Mouse (Mus musculus) T-helper 1 cell (primary cell): ENCODE data around the gene Srpk2.
"Not testable (repeated sequence)": the region's sequence is repeated elsewhere in the genome, so short reads cannot be mapped to it uniquely, and the experiment has no call there.

Experiments
- in situ Hi-C: fragments of 300-600 bp; cut with MboI, MseI; formaldehyde crosslinking; loops from one replicate; pipeline ENCODE4 v1.15.1; 2025; ENCODE audit warnings: high pct_unique_total_duplicates

Srpk2 gene

DNA sequence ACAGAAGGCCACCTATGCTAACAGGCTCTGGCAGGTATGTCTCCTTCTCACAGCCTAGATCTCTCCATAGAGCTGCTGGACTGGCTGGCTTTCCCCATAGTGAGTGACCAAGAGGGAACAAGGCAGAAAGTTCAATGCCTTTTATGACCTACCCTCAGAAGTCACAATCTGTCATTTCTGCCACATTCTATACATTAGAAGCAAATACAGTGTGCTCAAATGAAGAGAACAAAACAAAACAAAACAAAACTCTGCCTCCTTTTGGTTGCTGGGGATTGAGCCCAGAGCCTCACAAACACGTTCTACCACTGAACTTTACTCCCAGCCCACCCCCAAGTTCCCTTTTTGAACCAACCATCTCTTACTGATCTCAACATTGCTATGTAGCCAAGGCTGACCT lies at the start of gene Srpk2:
TSS of gene Srpk2 (minus strand) at position 101 of the 400 bp plus-strand sequence.
- in situ Hi-C loops: no loop called here

DNA sequence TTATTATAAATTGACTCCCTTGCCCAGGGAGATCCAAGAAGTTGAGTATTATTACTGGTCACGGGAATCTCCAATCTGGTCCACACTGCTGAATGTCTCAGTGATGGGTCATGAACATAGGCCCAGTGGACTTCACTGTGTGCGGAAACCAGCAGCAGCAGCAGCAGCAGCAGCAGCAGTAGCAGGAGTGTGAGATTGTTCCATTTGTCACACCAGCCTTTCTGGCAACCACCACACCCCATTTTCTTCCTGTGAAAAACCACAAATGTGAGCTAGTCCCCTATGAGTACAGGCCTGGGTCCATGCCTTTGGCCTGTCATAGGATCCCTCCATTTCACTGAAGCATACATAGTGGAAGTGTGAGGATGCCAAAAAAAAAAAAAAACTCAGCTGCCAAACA lies 37.5 kb upstream of the Srpk2 start:
- in situ Hi-C loops: no loop called here

DNA sequence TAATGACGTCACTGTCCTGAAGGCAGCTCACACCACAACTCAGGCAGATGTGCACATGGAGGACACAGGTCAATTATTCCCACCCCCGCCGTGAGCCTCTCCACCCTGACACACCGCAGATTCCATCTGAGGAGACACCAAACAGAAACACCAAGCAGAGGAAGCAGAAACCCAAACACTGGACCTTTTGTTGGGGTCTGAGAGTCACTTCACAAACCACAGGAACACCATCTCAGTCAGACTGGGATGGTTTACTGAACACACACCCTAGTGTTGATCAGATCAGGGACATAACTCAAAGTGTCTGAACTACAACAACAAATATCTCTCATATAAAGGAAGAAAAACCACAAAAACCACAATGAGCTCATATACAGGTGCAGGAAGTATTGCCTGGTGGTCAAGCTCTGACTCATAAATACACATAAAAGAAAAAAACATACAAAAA lies 34.5 kb upstream of the Srpk2 start:
- in situ Hi-C loops: no loop called here

DNA sequence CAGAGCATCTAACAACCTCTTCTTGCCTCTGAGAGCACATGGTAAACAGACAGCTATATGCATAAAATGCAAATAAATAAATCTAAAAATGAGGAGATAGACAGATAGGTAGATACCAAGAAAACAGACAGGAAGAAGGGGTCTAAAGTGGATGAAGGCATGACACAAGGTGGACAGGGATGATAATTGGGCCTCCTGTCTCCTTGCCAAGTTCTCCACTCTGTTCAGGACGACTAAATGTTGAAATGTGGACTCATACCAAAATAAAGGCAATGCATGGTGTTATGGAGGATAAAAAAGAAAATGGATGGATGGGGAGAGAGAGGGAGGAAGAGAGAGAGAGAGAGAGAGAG lies 33.7 kb upstream of the Srpk2 start:
- in situ Hi-C loops: no loop called here

DNA sequence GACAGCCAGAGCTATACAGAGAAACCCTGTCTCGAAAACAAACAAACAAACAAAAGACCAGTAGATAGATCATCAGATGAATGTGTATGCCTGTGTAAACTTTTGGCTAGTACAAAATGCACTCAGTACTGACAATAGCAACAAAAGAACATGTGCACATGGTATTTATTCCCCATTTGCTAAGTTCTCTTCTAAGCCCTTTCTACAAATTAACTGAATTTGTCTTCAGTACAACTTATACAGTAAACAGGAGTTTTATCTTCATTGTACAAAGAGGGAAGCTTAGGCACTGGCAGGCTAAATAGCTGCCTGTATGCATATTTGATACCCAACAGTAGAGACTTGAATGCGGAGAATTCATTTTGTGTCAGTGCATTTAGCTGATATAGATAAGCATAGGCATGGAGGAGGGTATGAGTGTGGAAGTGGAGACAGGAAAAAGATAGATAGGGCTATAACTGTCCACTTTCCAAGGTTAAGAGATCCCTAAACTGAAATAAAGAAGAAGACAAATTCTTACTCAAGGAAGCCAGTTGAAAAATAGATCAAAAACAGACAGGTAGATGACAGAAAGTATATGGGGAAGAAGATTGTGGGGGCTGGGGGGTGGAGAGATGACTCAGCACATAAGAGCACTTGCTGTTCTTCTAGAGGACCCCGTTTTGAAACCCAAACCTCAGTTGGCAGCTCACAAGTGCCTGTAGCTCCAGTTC lies 33.2 kb upstream of the Srpk2 start:
- in situ Hi-C loops: no loop called here

DNA sequence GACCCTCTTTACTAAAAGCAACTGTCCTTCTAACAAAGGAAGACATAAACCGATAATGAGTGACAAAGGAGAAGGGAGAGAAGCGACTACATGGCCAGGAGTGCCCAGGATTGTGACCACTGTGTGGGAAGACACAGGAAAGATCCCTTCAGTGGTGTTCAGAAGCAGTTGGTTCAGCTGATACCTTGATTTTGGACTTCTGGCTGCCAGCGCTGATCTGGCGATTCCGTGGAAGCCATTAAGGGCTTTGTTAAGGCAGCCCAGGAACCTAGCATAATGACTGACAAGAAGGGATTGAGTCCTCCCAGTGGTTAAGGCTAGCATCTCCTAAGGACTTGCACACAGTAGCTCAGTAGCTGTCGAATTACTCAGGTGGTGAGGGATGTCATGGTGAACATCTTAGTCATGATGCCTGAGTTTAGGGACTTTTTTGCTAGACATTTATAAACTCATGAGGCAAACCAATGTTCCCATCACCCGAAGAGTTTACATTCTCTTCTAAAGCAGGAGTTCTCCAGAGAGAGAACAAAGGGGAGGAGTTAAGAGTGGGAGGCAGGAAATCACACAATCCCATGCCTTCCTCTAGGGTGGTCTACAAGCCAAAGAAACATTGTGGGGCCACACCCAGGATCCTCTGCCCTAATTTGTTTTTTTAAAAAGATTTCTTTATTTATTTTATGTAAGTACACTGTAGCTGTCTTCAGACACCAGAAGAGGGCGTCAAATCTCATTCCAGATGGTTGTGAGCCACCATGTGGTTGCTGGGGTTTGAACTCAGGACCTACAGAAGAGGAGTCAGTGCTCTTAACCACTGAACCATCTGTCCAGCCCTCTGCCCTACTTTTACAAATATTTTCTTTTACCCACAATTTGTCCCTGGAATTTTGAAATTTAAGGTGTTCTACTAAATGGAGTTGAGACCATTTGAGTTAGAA lies 29.3 kb upstream of the Srpk2 start:
- in situ Hi-C loops: no loop called here

DNA sequence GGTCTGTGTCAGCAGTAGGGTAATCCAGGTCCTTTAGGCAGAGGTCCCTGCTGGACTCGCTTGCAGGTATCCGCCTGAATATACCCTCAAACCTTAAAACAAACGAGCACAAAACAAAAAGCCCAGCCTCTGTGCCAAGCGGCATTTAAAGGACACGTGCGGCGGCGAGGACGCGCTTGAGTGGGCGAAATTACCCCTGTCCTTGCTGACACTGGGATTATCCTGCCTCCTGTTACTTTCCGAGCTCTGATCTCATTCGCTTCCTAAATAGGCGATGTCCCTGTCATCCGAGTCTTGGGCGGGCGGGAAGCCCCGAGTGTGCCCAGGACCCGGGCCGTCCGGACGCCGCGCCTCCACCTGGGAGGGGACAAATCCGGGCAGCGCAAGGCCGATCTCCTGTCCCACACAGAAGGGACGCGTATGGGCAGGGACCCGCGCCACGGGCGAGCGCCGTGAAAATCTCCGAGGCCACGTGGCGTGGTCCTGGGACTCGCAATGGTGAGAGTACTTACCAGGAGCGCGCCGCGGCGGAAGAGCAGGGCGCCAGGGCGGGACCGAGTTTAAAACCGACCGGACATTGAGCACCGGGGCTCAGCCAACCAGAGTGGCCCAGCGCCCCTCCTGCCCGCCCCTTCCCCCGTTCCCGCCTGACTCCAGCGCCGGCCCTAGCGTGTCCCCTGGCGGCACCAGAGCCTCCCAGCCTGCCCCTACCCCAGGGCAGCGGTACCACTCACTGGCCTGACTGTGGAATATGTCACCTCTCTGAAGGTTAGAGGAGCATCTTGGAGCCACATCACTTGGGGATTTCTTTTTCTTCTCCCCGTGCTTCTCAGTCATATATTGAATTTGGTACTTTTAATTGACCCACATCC lies 27.9 kb upstream of the Srpk2 start:
- in situ Hi-C loops: no loop called here

DNA sequence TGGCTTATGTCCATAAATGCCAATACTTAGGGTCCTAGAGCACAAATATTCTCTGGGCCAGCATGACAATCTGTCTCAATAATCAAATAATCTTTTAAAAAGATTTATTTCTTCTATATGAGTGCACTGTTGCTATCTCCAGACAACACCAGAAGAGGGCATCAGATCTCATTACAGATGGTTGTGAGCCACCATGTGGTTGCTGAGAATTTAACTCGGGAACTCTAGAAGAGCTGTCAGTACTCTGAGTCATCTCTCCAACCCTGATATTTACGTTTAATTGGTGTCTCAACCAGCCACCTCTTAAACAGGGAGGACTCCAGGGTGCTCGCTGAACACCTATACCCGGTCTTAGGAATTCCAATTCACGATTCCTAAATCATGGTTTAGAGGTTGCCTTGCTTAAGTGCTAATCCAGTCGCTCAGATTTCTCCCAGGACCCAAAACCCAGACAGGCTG lies 27.3 kb upstream of the Srpk2 start:
- in situ Hi-C loops: not testable (repeated sequence)

DNA sequence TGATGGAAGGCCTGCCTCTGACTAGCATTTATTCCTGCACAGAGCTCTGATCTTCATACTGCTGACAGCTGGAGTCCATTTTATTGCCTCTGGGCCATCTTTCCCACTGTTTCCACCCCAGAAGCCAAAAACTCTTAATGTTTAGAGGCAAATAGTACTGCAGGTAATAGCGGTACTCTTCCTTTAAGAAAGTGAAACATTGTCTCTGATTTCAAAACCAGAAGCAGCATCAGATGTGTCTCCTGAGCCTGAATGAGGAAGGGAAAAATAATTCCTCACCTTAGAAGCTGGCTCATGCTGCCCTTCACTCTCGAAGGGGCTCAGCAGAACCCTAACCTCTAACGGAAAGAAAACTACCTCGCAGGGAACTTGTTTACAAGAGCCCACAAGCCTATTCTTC lies 26.8 kb upstream of the Srpk2 start:
- in situ Hi-C loops: no loop called here

DNA sequence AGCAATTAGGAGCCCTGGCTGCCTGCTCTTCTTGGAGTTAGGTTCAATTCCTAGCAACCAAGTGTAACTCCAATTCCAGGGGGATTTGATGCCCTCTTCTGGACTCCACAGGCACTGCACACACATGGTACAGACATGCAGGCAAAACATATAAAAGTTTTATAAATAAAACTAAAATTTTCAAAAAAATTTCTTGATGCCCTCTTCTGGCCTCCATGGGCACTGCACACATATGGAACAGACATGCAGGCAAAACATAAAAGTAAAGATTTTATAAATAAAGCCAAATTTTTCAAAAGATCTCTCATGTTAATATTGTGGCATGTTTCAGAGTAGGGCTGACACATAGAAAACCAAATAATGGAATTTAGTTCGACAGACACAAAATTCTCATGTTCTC lies 25.2 kb upstream of the Srpk2 start:
- in situ Hi-C loops: no loop called here

DNA sequence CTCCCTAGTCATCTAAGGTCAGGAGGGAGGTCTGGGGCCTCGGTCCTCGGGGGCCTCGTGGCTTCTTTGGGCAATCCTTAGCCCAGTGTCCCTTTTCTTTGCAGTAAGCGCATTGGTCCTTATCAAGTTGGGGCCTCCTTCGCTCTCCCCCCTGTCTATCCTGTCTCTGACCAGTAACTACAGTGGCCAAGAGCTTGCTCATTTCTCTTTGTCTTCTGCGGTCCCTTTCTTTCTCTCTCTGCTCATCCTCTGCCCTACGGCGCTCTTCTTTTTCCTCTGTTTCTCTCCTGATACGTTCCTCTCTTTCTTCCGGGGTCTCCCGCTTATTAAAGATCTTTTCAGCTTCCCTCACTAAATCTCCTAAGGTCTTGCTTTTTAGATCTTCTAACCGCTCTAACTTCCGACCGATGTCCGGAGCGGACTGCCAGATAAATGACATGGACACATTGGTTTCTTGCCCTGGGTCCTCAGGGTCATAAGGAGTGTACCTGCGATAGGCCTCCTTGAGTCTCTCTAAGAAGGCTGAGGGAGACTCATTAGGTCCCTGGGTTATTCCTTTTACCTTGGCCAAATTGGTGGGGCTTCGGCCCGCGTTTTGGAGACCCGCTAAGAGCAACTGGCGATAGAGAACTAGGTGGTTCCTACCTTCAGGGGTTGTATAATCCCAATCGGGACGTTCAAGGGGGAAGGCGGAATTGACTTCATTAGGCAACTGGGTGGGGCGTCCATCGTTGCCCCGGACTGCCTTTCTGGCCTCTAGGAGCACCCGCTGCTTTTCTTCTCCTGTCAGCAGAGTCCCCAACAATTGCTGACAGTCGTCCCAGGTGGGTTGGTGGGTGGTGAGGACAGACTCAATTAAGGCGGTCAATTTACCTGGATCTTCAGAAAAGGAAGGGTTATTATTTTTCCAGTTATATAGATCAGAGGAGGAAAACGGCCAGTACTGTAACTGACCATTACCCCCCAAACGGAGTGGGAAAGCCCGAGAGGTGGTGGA lies 22.5 kb upstream of the Srpk2 start:
- in situ Hi-C loops: not testable (repeated sequence)

DNA sequence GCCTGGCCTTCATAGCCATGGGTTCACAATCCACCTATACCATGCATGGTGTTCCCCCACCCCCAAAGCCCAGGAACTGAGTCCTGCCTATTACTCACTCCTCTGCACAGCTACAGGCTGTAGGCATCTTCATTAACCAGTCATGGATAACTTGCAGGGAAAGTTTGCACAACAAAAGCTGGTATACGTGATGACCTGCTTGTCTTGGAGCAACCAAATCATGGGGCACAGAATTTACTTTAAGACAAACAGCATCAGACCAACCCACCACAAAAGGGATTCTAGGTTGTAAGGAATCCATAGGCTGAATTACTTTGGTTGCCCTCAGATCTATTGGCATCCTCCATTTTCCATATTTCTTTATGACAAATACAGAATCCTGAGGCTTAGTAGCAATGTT lies 13.0 kb upstream of the Srpk2 start:
- in situ Hi-C loops: no loop called here

DNA sequence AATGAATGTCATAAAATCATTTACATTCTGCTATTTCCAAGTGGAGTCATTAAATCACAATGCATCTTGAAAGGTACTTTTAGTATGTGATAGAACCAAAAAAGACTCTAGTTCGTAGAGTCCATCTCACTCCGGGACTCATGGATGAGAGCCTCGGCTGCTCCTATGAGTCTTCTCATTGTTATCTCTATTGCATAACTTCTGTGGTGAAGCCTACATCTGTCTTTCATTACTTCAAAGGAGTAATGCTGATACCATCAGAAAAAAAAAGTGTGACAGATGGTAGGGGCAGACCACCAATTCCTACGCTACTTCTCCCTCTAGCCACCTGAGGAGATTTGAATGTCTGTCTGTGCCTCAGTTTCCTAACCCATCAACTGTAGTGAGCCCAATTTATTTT lies 986 bp downstream of the Srpk2 start:
- in situ Hi-C loops: no loop called here

DNA sequence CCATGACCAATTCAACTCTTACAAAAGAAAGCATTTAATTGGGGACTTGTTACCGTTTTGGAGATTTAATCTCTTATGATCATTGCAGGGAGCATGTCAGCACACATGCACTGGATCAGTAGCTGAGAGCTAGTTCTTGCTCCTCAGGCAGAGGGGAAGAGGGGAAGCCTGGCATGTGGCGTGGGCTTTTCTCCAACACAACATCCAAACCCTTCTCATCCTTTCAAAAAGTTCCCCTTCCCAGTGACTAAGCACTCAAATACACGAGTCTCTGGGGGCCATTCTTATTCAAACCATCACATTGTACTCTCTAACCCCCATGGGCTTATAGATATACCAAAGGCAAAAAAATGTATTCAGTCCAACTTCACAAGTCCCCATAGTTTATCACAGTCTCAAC lies 5.4 kb downstream of the Srpk2 start:
- in situ Hi-C loops: no loop called here

DNA sequence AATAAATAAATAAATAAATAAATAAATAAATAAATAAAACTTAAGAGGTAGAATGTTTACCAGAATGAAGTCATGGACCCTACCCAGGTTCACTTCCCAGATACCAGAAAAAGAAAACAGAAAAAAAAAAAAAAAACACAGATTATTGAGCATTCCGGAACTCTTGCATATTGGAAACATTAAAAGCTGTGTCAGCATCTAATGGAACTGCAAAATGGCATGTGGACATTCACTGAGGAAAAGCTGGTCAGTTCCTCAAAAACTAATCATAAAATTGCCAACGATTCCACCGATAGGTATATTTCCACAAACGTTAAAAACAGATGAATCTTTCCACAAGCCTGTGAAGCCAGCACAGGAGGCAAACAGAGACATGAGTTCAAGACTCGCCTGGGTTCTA lies 6.5 kb downstream of the Srpk2 start:
- in situ Hi-C loops: no loop called here

DNA sequence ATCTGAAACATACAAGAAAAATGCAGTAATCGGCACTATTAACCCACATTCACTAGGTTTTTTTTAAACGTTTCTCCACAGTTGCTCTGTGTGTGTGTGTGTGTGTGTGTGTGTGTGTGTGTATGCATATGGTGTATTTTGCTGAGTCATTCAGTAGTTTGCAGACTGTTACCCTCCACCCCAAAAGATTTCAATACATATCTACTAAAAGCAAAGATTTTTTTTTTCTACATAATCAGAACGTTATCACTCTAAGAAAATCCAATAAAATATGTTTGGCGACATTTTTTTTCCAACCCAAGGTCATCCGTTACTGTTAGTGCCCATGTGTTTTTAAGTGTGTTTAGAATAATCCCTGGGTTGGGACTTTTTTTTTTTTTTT lies 7.4 kb downstream of the Srpk2 start:
- in situ Hi-C loops: no loop called here

DNA sequence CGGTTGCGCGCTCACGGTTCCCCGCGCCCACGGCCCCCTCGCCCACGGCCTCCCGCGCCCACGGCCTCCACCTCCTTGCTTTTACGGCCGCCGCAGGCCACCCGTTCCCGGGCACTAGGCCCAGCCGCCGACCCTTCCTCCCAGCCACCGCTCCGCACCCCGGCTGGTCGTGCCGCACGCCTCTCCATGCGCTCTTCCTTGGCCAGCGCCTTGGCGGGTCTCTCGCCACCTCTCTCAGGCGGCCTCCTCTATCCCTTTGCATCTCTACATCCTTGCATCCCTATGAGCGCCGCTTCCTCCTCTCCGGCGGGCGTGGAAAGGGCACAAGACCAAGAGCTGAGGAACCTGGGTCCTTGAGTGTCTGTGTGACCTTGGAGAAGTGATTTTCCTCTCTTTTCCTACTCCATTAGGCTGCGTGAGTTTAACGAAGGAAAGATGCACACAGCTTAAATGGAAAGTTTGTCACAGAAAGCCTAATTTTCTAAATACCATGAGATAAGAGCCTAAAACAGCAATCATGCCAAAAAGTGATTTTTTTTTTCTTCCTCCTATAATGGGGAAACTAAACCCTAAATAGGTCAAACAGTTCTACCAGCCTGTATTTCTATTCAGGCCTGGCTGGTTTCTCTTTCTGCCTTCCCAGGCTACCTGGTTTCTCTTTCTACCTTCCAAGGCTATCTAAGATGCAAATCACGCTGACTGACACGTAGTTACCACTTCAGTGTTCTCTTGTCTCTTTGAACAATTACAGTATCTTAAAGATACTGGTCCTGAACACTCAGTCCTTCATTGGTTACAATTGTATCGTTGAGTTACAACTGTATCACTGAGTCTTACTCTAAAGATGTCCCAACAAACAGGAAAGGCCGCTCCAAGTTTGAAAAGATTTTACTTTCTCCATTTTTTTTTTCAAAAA lies 8.0 kb downstream of the Srpk2 start:
- in situ Hi-C loops: no loop called here

DNA sequence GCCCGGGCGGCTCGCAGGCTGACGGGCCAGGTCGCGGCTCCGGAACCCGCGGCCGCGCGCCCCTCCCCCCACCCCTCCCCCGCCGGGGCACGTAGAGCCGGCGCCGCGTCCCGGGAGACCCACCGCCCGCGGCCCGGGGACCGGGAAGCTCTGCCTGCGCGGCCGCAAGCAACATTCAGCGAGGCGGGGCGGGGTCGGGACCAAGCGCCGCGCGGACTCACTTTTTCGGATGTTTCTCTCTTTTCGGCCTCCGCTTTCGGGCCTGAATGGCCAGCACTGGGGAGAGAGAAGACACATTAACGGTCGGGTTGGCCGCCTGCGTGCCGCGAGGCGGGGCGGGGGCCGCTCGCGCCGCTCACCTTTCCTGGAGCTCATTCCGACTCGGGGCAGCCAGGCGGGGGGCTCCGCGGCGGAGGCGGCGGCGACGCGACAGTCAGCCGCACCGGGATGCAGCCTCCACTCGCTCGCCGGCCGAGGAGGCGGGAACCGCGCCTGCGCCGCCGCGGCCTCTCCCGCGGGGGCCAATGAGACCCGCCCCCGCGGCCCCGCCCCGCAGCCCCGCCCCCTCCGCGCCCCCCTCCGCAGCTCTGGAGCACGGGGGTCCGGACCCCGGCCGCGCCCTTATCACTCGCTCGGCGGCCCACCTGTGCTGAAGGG lies 8.8 kb downstream of the Srpk2 start:
- in situ Hi-C loops: no loop called here

DNA sequence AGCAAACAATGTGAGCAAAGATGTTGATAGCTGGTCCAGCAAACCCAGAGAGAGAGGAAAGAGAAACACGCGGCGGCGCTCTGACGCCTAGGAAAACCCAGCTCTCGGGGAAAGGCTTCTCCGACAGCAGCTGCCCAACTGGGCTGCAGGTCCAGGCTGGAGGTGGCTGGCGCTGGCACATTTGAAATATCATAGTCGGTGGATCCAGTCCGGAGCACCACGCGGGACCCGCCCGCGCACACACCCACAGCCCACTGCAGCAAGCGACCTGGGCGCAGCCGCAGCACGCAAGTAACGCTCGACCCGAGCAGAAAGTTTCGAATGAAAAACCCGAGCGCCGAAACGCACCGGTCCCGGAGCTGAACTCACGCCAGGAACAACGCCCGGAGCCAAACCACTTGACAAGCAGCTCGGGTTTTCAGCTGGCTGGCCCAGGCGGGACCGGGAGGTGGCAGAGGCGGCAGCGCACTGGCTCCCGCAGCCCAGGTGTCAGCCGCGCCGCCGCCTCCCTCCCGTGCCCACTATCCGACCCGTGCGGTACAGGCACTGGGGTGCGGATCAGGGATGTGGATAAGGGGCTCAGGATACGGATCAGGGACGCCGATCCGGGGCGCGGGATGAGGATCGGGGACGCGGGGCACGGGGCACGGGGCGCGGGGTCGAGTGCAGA lies 9.5 kb downstream of the Srpk2 start:
- in situ Hi-C loops: no loop called here
